Mouse (Mus musculus) megakaryocyte-erythroid progenitor cell, adult 5 weeks (primary cell): Measurements from ENCODE around the gene Kif7. TPM values are rescaled to one million over a fixed set of nuclear protein-coding genes. Genes with fewer than 3 reads are reported as not detected.

Source experiments
- polyA plus RNA-seq: library from polyadenylated mRNA; stranded (reverse); fragments of >175 nt; gene quantifications from 2 replicates; pipeline ENCODE4 v1.2.3, GENCODE M21; 2012

The Kif7 gene
- polyA plus RNA-seq, result 2.7 and 5.9 TPM in 2 replicates

DNA sequence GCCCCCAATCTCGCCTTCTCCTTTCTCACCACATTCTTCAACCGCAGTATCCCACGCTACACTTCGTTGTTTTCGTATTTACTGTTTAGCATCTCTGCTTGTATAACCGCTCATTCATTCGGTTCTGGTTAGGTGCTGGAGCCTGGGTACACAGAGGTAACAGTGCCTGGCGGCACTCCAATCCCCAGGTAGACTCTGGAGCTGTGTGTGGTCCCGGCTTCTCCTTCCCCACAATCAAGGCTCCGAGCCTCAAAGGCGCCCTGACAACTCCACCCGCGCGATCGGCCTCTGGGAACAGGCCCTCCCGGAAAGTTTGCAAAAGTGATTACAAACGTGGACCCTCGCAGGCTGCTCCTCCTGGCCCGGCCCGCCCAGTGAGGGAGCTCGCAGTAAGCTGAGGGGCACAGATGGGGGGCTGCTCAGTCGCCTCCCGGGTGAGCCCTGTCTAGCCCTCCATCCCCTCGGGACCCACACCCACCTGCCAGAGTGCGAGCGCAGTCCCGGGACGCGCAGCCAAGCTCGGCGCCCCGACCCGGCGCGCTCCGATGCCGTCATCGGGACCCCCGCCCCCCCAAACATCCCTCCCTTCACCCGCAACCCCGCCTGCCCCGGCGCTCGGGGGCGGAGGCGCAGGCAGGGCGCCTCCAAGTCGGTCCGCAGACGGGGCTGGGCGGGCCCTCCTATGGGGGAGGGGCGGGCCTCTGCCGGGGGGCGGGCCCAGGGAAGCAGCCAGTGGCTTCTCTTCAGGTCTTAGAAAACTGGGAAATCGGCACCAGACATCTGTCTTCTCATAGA is at the start of gene Kif7:
Gene Kif7, minus strand, starts transcription at position 534 of the 795 bp plus-strand sequence.

DNA sequence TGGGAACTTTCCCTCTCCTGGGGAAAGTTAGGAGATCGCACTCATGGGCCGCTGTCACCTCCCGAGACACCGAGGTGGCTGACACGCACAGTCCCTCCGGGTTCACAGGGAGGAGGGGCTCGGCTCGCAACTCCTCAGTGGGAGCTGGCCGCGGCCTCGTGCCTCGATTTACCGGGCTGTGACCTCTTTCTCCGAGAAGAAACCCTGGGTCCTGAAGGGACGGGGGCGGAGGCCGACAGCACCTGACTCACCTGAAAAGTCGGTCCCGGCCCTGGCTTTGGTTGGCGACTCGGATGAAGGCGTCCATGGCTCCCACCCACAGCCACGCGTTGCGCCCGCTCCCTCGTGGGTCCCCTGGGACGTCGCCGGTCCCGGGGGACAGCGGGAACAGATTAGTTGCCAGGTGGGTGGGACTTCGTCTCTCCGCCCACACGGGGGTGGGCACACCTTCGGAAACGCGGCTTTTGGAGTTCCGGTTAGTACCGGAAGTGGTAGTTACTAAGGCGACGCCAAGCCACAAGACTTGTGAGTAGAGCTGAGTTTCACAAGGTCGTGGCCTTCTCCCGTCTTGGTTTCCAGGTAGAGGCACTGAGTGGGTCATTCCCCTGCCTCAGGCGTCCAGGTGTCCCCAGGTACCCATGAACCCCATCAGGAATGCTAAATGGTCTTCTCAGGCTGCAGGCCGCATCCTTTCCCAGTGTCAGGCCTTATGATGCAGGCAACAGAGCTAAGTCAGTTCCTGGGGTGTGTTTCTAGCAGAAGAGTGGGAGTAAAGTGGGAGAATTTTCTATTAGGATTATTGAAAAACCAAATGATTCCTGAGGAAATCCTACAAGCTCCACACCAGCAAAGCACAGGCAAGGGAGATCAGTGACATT is 27.4 kb upstream of the Kif7 start, which contains the start of the genes Pex11a and Wdr93:
Gene Pex11a, minus strand, starts transcription at position 473 of the 878 bp plus-strand sequence.
Gene Wdr93, plus strand, starts transcription at position 505 of the 878 bp plus-strand sequence.

DNA sequence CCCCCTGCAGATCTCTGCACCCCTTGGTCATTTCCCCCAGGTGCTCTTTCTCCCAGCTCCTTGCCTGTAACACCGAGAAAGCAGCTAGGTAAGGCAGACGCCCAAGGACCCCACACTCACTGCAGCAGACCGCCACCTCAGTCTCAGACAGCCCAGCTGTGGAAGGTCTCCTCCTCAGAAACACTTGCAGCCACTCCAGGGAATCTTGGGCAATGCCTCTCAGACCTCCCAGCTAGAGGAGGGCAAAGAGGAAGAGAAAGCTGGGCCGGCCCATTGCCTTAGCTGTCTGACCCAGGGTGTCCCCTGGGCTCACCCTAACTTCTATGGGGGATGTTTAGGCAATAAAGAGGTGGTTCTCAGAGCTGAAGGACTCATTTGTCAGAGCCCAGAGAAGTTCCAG is 17.1 kb upstream of the Kif7 start, which contains the start of gene Plin1:
Gene Plin1, minus strand, starts transcription at position 282 of the 400 bp plus-strand sequence.

DNA sequence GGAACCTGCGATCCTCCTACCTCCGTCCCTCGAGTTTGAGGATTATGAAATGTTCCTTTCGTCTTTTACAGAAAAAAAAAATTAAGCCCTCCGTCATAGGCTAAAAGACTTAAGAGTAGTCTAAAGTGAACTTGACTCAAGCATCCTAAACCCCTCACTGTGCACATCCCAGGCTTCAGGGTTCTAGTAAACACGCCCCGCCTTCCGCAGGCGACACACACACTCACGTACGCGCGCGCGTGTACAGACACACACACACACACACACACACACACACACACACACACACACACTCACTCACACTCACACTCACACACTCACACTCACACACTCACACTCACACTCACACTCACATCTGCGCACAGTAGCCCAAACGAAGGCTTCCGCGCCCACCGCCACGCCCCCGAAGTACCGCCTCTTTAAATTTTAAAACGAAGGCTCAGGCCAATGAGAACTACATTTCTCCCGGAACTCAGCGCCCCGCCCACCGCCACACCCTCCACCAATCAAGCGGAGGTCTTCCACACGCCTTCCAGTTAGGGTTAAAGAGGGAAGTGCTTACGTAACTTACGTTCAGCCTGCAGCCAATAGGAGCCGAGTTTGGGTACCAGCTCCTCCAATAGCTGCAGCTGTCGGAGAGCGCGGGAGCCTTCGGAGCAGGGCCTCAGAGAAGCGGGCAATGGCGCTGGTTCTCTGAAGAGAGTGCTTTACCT is 55.8 kb downstream of the Kif7 start, which contains the start of gene Ticrr:
Gene Ticrr, plus strand, starts transcription at position 619 of the 713 bp plus-strand sequence.

Other genes with a start within 250 kb of the Kif7 start
- gene Polg, start 249.4 kb downstream of the Kif7 start, polyA plus RNA-seq, result 33.9 and 35.0 TPM in 2 replicates
- gene Rhcg, start 98.1 kb downstream of the Kif7 start, polyA plus RNA-seq, result 1.5 and 2.1 TPM in 2 replicates
- gene Ticrr, start 55.5 kb downstream of the Kif7 start, polyA plus RNA-seq, result 8.0 and 9.9 TPM in 2 replicates
- not detected in 2 replicates for gene Plin1, start 17.2 kb upstream of the Kif7 start, polyA plus RNA-seq
- 2.0 and 2.3 TPM in 2 replicates for gene Pex11a, start 27.4 kb upstream of the Kif7 start, polyA plus RNA-seq
- gene Wdr93, start 27.4 kb upstream of the Kif7 start, polyA plus RNA-seq, result 0.03 TPM in 1 of 2 replicates, not detected in the other
- not detected in 2 replicates for gene Mesp1, start 78.1 kb upstream of the Kif7 start, polyA plus RNA-seq
- 0.15 and 0.32 TPM in 2 replicates for gene Mesp2, start 95.0 kb upstream of the Kif7 start, polyA plus RNA-seq
- gene Anpep, start 145.3 kb upstream of the Kif7 start, polyA plus RNA-seq, result 1.4 and 2.1 TPM in 2 replicates
- 6.3 and 6.4 TPM in 2 replicates for gene Ap3s2, start 204.9 kb upstream of the Kif7 start, polyA plus RNA-seq
- gene Arpin, start 219.6 kb upstream of the Kif7 start, polyA plus RNA-seq, result 0.21 TPM in 1 of 2 replicates, not detected in the other